Mouse (Mus musculus): ENCODE data around the gene Ciart.
"Not testable (repeated sequence)": the region's sequence is repeated elsewhere in the genome, so short reads cannot be mapped to it uniquely, and the experiment has no call there.

Gene Ciart

DNA sequence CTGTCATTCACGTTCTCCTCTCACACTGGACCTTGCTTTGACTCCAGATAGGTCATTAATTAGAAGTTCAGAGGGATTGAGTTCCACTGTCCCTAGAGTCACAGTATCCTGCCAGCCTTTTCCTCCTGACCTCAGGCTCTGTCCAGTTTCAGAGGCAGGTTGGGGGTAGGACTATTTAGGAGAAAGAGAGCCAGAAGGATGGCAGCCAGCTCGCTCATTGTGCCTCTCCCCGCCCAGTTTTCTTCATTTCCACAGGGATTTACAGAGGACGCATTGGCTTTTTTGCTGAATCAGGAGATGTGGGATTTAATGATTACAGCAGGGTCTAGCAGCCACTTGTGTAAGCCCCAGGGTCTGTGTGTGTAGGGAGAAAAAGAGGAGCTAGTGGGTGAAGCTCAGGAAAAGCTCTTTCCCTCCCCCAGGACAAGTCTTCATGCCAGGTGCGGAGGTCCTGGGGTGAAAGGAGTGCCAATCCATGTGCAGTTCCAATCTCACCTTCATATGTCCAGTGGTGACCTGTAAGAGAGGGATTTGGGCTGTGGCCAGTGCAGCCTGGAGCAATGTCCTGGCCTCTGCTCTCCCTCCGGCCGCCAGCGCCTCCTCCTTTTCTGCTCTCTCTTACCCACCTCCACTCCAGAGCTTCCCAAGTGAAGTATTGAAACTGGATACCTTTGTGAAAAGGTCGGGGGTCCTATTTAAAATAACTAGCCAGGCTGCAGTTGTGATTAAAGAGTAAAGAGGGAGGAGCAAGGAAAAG lies 19.7 kb upstream of the Ciart start:
- no peak for DNase-seq (ENCODE audit: low read depth)

GRCm38 (mm10) chr3:95899800-95900524 lies 17.9 kb upstream of the Ciart start:
- DNase-seq (ENCODE audit: low read depth): no peak

GRCm38 (mm10) chr3:95895501-95895900 lies 13.4 kb upstream of the Ciart start:
- not testable (repeated sequence) for DNase-seq (ENCODE audit: low read depth)

GRCm38 (mm10) chr3:95894317-95895160 lies 12.5 kb upstream of the Ciart start:
- DNase-seq (ENCODE audit: low read depth): peak; percentile 42

GRCm38 (mm10) chr3:95893606-95894316 lies 11.7 kb upstream of the Ciart start, which contains the start of gene Aph1a:
TSS of gene Aph1a (plus strand) at chr3:95893969.
- peak; percentile 99 for DNase-seq (ENCODE audit: low read depth)

DNA sequence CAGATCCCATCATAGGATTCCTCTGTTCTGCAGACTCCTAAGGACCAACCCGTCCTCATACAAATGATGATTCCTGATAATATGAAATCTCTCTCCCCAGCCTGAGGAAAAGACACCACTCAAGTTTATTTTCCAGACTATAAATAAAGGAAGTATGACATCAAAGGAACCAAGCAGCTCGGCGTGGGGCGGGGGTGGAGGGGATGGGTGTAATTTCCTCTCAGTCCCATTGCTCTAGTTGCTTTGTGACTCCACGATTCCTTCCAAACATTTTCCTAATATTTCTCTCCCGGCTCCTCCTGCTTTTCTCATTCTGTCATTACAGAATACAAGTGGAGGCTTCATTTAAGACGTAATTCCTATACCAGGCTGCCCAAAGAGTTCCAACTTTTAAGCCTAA lies 11.1 kb upstream of the Ciart start:
- DNase-seq (ENCODE audit: low read depth): peak; percentile 65

GRCm38 (mm10) chr3:95892066-95893052 lies 10.3 kb upstream of the Ciart start:
- peak; percentile 31 for DNase-seq (ENCODE audit: low read depth)

DNA sequence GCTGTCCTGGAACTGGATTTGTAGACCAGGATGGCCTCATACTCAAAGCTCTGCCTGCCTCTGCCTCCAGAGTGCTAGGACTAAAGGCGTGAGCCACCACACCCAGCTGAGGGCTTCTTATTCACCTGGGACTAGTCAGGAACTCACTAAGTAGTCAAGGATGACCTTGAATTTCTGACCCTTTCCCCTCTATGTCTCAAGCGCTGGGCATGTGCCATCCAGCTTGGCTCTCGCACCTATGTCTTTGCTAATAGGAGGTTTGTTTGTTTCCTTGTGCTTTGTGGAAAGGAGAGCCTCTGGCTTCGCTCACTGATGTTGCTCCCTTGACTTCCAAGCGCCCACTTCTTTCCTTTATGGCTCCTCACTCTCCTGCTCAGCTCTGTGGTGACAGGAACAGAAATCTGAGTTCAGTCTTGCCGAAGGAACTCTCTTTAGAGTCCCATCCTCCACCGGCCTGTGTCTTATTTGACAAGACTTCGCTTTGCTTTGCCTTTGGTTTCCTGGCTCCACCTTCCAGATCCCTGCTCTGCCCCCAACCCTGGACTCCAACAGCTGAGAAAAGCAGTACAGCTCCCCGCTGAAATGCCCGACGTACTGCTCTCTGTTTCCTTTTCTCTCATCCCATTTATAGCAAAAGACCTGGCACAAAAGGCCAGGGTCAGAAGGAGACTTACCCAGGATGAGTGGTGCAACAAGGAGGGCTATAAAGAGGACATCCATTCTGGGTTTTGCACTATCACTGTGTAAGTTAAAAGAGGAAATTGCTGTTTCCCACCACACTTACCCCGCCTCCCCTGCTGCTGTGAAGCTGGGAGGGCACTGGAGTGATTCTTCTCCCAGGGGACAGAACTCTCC lies 9.4 kb upstream of the Ciart start, which contains the start of gene BC028528:
Gene BC028528 (minus strand): TSS at position 795 of the 855 bp plus-strand sequence.
- peak; percentile 87 for DNase-seq (ENCODE audit: low read depth)

DNA sequence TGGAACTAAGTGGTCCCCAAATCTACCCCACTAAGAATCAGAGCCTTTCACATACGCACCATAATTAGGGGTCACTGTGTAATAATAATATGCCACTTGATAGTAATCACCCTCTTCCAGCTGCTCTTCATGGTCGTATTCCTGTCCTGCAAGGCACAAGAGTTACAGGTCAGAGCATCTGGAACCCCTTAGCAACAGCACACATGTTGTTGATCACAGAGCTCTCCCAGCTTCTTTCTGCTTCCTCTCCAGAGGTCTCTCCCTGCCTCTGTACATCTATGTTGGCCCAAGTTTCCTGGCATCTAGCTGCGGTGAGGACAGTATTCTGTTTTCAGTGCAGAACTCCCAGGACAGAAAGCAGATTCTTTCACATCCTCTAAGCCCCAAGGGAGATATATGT lies 7.6 kb upstream of the Ciart start:
- DNase-seq (ENCODE audit: low read depth): no peak

- DNase-seq (ENCODE audit: low read depth): no peak
These were observed 5.5 kb upstream of the Ciart start for GRCm38 (mm10) chr3:95887596-95887995.

DNA sequence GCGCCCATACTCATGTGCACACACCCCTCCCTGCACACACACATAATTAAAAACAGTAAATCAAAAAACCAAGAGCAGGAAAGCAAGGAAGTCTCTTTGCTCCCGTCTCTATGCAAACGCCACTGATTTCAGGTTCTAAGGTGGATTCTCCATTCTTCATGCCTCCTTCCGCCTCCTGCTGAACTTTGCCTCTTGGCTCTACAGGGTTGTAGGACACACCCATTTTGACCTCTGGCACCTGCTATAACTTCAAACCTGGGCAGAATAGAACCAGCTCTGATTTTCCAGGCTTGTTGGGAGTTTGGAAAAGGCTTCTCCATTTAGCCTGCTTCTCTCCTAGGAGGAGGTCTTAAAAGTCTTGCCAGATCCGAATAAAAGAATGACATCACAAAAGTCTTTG lies 2.3 kb upstream of the Ciart start:
- DNase-seq (ENCODE audit: low read depth): no peak

DNA sequence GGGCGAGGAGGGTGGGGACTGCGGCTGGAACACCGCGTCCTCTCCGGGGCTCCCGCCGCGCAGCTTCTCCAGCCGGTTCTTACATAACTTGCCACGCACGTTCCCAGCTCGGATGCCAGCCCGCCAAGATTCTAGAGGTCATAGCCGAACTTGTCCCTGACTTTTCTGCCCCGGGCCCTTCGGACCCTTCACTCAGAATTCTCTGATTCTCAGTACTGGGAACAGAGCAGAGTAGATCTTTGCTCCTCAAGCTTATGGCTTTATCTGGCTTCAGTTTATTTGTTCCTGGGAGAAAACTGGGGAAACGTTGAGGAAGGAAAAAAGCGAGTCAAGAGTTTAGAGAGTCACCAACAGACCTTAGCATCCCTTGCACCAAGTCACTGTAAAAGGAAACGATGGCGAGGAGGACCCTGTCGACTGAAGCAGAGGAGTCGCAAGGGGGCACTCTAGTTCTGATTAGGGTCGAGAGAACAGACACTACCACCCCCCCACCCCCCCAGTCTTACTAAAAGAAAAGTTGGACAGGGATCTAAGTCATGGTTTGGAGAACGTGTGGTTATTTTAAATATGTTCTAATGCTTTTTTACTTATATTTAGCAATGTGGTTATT lies 870 bp upstream of the Ciart start:
- peak; percentile 90 for DNase-seq (ENCODE audit: low read depth)

- no peak for DNase-seq (ENCODE audit: low read depth)
These were observed 3.0 kb downstream of the Ciart start for GRCm38 (mm10) chr3:95879063-95879462.

DNA sequence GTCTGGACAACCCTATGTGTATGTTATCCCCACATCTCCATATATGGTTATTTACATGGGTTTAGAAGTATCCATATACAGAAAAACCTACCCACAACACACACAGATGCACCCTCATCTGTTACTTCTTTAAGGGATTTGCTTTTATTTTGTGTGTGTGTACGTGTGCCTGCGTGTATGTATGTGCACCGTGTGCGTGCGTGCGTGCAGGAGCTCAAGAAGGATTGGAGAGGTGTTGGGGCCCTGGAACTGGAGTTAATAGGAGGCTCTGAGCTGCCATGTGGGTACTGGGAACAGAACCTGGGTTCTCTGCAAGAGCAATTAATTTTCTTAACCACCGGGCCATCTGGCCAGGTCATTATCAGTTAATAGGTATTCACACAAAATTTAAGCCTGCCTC lies 10.0 kb downstream of the Ciart start:
- DNase-seq (ENCODE audit: low read depth): peak; percentile 52

- DNase-seq (ENCODE audit: low read depth): peak; percentile 94
These were observed 10.6 kb downstream of the Ciart start, which contains the start of gene Mrps21 for GRCm38 (mm10) chr3:95871392-95871867. TSS of gene Mrps21 (minus strand) at chr3:95871519.

DNA sequence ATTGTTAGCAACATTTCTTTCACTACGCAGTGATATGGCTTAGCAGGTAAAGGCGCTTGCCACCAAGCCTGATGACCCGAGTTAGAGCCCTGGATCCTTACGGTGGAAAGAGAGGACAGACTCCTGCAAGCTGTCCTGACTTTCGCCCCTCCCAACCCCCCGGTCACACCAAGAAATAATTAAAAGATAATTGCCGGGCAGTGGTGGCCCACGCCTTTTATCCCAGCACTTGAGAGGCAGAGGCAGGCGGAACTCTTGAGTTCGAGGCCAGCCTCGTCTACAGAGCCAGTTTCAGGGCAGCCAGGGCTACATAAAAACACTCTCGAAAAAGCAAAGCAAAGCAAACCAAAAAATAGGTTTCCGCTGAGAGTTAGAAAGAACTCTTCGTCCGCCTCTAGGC lies 11.1 kb downstream of the Ciart start:
- DNase-seq (ENCODE audit: low read depth): no peak

DNA sequence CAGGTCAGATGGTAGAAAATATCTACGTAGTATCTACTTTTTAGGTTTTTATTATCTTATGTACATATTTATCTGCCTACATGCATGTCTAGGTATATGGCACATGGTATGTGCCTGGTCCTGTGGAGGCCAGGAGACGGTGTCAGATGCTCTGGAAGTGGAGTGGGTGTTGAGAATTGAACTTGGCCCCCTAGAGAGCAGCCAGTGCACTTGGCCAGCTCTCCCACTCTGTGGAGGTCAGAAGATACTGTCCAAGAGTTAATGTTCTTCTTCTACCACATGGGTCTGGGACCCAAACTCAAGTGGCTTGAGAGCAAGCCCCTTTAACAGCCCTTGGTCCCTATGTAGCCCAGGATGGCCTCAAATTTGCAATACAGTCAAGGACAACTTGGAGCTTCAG lies 14.6 kb downstream of the Ciart start:
- no peak for DNase-seq (ENCODE audit: low read depth)

DNA sequence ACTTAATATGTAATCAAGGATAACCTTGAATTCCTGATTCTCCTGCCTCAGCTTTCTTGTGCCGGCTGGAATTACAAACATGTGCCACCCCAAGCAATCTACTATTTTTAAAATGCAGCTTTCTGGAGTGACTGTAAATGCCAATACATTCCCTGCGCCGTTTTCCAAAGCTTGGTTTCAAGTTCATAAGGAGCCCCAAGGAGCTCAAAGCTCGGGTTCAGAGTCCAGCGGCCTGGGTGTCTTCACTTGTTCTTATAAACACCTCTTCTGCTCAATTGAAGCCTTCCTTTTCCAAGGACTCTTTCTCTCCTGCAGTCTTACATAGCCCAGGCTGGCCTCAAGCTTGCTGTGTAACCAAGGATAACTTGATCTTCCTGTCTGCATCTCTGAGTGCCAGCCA lies 16.0 kb downstream of the Ciart start:
- no peak for DNase-seq (ENCODE audit: low read depth)

GRCm38 (mm10) chr3:95865571-95865970 lies 16.5 kb downstream of the Ciart start:
- no peak for DNase-seq (ENCODE audit: low read depth)
